Mouse (Mus musculus): Measurements from ENCODE around the gene Cers5.

GRCm38 (mm10) chr15:99797898-99798297 is 25.2 kb upstream of the Cers5 start:
- TF ChIP-seq CTCF (IDR thresholded peaks at IDR 0.05; ENCODE audit: insufficient read depth, low read length) (no peak), POLR2A (IDR thresholded peaks at IDR 0.05; ENCODE audit: borderline replicate concordance, extremely low read depth, low read depth, low read length) (no peak)
